Mouse (Mus musculus) neural tube, embryonic 15.5 days (tissue): Measurements from ENCODE around the gene Irx6. TPM values are rescaled to one million over a fixed set of nuclear protein-coding genes. Genes with fewer than 3 reads are reported as not detected.

Experiments used
- ATAC-seq: fragments of 200-750 bp; cut with Nextera tagmentation; 2 replicates; pipeline ENCODE4 v1.8.0; 2017; ENCODE audit warnings: mild to moderate bottlenecking, moderate TSS enrichment, moderate library complexity; ENCODE audit not compliant: low FRiP score
- H3K27ac ChIP-seq: fragments of 300-500 bp; sonication (generic); replicated peaks from 2 replicates; pipeline ENCODE4 v1.5.1; 2015; ENCODE audit warnings: mild to moderate bottlenecking, inconsistent platforms
- H3K27me3 ChIP-seq: fragments of 300-500 bp; sonication (generic); replicated peaks from 2 replicates; pipeline ENCODE4 v1.6.1; 2015; ENCODE audit warnings: inconsistent platforms
- H3K36me3 ChIP-seq: fragments of 300-500 bp; sonication (generic); 2 replicates; pipeline ENCODE4 v1.6.1; 2015; ENCODE audit warnings: inconsistent platforms
- H3K4me1 ChIP-seq: fragments of 300-500 bp; sonication (generic); 2 replicates; pipeline ENCODE4 v1.6.1; 2015; ENCODE audit warnings: inconsistent platforms
- H3K4me2 ChIP-seq: fragments of 300-500 bp; sonication (generic); 2 replicates; pipeline ENCODE4 v1.6.1; 2015; ENCODE audit warnings: inconsistent platforms, mild to moderate bottlenecking, moderate library complexity
- H3K4me3 ChIP-seq: fragments of 300-500 bp; sonication (generic); replicated peaks from 2 replicates; pipeline ENCODE4 v1.5.1; 2015; ENCODE audit warnings: mild to moderate bottlenecking, inconsistent platforms
- H3K9ac ChIP-seq: fragments of 300-500 bp; sonication (generic); replicated peaks from 2 replicates; pipeline ENCODE4 v1.6.1; 2015; ENCODE audit warnings: mild to moderate bottlenecking, inconsistent platforms
- H3K9me3 ChIP-seq: fragments of 300-500 bp; sonication (generic); replicated peaks from 2 replicates; pipeline ENCODE4 v1.6.1; 2016; ENCODE audit warnings: inconsistent platforms
- WGBS: fragments of 180-500 bp; shearing (Covaris S2); methylation state at CpG from one replicate; pipeline ENCODE4 v1.1.7; 2015; ENCODE audit warnings: mixed read lengths; 5-methylcytosine and 5-hydroxymethylcytosine counted together
- polyA plus RNA-seq: library from polyadenylated mRNA; unstranded; fragments of >200 nt; fragmentation: Nextera tagmentation; extraction: Ambion mirVana; gene quantifications from 2 replicates; pipeline ENCODE4 v1.2.1, GENCODE M21; 2015

Gene Irx6
- polyA plus RNA-seq: 1.2 and 1.3 TPM in 2 replicates

DNA sequence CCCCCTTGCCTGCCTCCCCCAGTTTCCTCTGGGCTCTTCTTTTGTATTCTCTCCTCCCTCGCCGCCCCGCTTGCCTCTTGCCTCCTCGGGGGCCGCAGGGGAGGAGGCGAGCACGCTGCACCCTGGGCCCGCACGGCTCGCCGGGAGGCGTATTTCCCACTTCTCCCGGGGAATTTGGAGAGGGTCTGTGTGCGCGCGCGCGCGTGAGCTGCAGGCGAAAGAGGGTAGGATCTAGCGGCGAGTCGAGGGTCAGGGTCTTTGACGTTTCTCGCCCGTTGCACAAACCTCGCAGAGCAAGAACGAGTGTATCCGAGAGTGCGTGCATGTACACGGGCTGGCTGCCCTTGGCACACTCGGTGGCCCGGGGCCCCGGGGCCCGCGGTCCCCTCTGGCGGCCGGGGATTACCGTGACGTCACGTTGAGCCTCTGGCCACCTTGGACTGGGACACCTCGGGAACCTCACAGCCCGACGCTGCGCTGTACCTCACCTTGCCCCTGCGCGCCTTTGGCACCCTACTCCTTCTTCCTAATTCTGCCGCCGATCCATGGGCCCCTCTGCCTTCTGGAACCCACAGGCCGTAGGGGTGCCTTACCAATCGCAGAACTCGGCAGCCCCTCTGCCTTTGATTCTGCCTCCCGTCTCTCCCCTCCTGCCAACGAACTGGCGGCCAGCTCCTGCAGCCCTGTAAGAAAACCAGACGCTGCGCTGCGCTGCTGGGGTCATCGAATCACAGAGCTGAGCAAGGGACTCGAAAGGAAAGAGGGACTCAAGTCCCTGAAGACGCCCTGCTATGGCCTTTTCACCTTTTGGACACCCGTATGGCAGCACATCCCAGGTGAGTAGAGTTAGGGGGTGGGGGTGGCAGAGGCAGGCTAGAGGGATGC is at the start of gene Irx6:
Irx6 (plus strand) TSS at position 45 of the 885 bp plus-strand sequence.
- Histone ChIP-seq H3K27me3 (peaks cover 93% of the 10 kb centered on the region), H3K4me1 (peaks cover 41% of the 10 kb centered on the region), H3K4me2 (peak within 1 kb of the TSS; percentile 84), H3K27ac (no peak within 1 kb of the TSS), H3K9ac (0 out of 2 replicates have a peak within 1 kb of the TSS, but pooled peaks have one; percentile 36), H3K9me3 (no peaks in the 10 kb centered on the region), H3K4me3 (peak within 1 kb of the TSS; percentile 40), H3K36me3 (no peaks in the 10 kb centered on the region)
- WGBS: 1% methylated on average over 59 of the region's 62 CpGs
- ATAC-seq: peak; percentile 28; the same call in 1 of the 2 replicates

DNA sequence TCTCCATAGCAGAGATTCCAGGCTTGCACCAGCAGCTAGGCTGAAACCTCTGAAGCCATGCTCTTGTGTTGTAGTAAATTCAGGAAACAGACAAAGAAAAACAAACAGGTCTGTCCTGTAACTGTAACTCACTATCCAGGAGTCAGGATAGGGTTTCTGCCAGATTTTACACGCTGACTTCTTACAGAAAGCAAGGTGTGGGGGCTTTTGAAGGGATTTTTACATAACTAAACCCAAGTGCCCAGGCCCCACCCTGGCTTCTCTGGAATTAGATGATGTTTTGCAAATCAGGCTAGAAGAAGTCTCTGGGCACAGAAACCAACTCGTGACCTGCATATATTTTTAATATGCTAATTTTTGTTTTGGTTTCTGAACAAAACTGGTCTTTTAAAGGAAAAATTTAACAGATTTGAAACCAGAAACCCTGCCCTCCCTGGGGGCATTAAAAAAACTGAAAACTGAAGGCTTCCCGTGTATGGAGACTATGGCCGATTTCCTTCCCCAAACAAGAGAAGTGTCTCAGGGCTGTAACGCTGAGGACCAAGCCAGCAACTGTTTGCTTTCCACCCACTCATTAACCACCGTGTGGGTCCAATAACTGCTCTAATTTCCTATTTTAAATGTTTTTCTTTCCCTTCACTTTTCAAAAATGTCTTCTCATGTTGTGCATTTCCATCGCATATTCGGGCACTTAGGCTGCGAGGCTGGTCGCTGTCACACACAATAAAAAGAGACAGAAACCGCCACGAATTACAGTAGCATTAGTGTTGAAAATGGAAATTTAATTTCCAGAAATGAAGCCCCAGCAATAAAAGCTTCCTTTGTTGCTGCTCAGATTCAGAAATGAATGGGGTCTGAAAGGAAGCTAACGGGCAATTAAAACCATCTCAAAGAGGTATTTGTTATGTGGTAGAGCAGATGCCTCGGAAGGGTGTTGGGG is 45.1 kb upstream of the Irx6 start:
- H3K36me3 ChIP-seq: no peaks in the 10 kb centered on the region
- no peaks in the 10 kb centered on the region for H3K27me3 ChIP-seq
- H3K4me3 ChIP-seq: no peak overlapping the region
- ATAC-seq: no peak
- H3K27ac ChIP-seq: no peak overlapping the region
- H3K4me1 ChIP-seq: no peaks in the 10 kb centered on the region; the same call in 1 of the 2 replicates
- H3K9ac ChIP-seq: no peak overlapping the region
- 49% methylated on average over 14 of the region's 14 CpGs for WGBS
- no peaks in the 10 kb centered on the region for H3K9me3 ChIP-seq
- H3K4me2 ChIP-seq: no peak overlapping the region

DNA sequence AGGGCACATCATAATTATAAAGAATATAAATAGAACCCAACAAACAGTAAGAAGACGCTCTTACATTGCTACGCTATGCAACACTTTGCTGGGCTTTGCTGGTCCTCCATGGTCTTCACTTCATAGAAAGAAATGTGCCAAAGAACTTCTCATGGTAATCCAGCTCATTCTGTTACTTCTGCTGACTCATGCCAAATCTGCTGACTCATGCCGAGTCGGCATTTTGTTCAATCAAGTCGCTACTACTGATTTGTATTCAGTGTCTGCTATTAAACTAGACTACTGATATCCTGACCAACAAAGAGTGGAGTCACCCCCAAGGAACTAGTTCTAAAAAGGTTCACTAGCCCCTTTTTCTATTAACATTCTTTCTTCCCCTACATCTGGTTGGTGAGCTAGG is 40.9 kb upstream of the Irx6 start:
- Histone ChIP-seq H3K4me1 (no peaks in the 10 kb centered on the region; the same call in 1 of the 2 replicates), H3K27me3 (no peaks in the 10 kb centered on the region), H3K9me3 (no peaks in the 10 kb centered on the region), H3K36me3 (no peaks in the 10 kb centered on the region), H3K9ac (no peak overlapping the region), H3K4me3 (no peak overlapping the region), H3K27ac (no peak overlapping the region), H3K4me2 (no peak overlapping the region)
- ATAC-seq: no peak
- WGBS: 98% methylated on average over 5 of the region's 5 CpGs

DNA sequence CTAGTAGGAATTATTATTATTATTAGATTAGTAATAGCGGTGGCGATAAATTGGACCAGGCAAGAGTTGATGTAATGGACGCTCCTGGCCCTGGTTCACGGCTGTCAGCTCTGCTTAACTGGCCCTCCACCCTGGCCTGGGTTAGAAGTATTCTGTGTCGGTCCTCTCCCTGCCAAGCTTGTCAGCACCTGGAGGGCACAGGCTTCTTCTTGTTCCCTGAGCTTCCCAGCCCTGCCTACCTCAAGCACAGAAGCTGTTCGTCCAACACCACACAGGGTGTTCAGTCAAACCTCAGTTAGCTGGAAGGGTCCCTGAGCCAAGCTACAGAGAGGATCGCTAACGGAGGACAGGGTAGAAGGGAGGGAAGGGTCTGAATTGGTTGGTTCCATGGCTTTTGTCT is 33.3 kb upstream of the Irx6 start:
- 90% methylated on average over 8 of the region's 8 CpGs for WGBS
- Histone ChIP-seq H3K36me3 (no peaks in the 10 kb centered on the region), H3K4me1 (no peaks in the 10 kb centered on the region), H3K4me2 (no peak overlapping the region), H3K4me3 (no peak overlapping the region), H3K9me3 (no peaks in the 10 kb centered on the region), H3K27me3 (no peaks in the 10 kb centered on the region), H3K9ac (no peak overlapping the region), H3K27ac (no peak overlapping the region)
- ATAC-seq: no peak

DNA sequence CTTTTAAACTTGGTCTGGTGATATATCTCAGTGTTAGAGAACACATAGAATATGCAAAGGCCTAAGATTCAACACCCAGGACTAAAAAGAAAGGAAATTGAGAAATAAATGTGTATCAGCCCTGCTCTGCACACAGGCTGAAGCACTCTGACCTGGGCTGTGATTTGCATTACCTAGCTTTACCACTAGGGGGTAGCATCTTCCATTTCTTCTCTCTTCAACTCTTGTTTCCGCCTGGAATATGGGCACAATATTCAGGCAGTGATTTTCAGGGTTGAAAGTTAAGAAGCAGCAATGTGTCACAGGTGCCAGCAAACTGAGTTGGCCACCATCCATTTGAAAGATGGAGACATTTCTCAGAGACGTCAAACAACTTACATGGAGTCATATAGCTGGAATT is 27.5 kb upstream of the Irx6 start:
- no peaks in the 10 kb centered on the region for H3K4me1 ChIP-seq
- H3K27ac ChIP-seq: no peak overlapping the region
- H3K9me3 ChIP-seq: no peaks in the 10 kb centered on the region
- H3K9ac ChIP-seq: no peak overlapping the region
- no peak for ATAC-seq
- no peaks in the 10 kb centered on the region for H3K36me3 ChIP-seq
- no peaks in the 10 kb centered on the region for H3K27me3 ChIP-seq
- no peak overlapping the region for H3K4me3 ChIP-seq
- no peak overlapping the region for H3K4me2 ChIP-seq
- 77% methylated on average over 2 of the region's 2 CpGs for WGBS

DNA sequence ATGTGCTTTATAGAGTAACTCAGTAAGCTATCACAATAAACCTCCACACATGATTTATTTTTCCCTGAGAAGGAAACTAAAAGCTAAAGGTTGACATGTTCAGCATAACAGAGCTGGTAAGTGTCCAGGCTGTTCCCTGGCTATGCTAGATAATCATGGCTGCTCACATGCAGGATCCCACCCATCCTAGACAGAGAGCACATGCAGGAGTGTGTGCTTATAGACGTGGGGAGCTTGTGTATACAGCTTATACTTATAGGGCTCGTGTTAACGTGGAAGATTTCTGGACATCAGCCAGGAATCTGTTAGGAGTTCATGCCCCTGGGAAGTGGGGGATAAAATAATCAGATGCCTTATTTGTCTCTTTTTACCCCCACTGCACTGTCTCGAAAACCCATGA is 9.9 kb upstream of the Irx6 start:
- H3K36me3 ChIP-seq: no peaks in the 10 kb centered on the region
- H3K4me2 ChIP-seq: no peak overlapping the region
- H3K9ac ChIP-seq: no peak overlapping the region
- H3K27me3 ChIP-seq: peaks cover 12% of the 10 kb centered on the region; the same call in 1 of the 2 replicates
- H3K4me1 ChIP-seq: no peaks in the 10 kb centered on the region
- no peak overlapping the region for H3K4me3 ChIP-seq
- no peak for ATAC-seq
- H3K27ac ChIP-seq: no peak overlapping the region
- H3K9me3 ChIP-seq: no peaks in the 10 kb centered on the region
- WGBS: 35% methylated on average over 4 of the region's 4 CpGs

DNA sequence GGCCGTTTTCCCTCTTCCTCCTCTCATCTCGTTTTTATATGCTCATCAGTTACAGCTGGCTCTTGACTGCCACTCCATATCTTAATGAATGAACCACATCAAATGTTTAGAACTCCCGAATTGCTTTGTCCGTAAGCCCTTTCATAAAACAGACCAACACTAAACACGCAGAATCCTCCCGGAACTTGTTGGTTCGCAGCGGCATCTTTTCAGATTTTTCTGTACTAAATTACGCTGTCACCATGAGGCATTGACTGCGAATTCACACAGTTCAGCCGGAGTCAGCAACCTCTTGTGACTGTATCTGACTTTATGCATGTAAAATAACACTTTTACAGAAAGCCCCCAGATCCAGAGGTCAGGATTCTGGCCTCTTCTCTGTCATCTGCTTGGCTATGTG is 3.9 kb upstream of the Irx6 start:
- H3K9ac ChIP-seq: no peak overlapping the region
- H3K4me3 ChIP-seq: no peak overlapping the region
- H3K27ac ChIP-seq: no peak overlapping the region
- peaks cover 61% of the 10 kb centered on the region for H3K27me3 ChIP-seq
- no peak for ATAC-seq
- no peak overlapping the region; the same call in 1 of the 2 replicates for H3K4me2 ChIP-seq
- H3K9me3 ChIP-seq: no peaks in the 10 kb centered on the region
- H3K36me3 ChIP-seq: no peaks in the 10 kb centered on the region
- H3K4me1 ChIP-seq: peaks cover 34% of the 10 kb centered on the region
- WGBS: 26% methylated on average over 11 of the region's 11 CpGs

DNA sequence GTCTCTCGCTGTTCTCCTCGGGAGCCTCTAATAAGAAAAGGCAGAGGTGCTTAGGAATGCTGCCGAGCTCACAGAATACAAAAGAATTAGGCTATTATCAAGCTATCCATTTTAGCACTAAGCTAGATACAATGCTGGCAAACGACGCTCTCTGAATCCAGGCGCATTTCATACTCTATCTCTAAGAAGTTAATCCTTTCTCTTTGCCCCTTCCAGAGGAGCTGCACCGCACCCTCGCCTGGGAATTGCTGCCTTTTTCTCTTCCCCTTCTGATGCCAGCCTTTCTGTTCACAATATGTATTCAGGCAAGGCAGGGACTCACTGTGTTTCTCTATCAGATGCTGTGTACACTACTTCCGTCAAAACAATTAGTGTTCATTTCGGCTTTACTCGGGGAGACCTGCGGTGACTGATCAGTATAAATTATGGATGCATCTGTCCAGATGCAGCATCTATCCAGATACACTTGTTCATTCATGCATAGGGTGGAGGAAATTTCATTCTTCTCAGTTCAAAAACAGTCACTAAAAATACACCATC is 3.4 kb upstream of the Irx6 start:
- no peak overlapping the region for H3K27ac ChIP-seq
- 25% methylated on average over 12 of the region's 12 CpGs for WGBS

DNA sequence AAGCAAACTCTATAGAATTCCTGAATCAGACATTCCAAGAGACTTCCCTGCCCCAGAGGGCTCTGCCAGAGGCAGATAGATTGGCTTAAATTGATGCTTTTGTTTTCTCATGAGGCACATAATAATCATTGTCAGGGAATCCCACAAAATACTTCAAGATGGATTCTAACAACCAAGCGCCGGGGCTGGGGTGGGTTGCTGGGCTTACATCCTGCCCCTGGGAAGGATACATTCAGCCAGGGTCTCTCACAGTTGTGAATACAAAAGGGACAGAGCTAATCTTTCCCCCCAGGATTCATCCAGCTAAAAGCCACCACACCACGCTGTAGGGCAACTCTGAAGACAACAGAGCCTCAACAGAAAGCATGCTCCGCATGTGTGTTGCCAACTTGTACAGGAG is 2.2 kb upstream of the Irx6 start:
- no peak for ATAC-seq
- Histone ChIP-seq H3K9me3 (no peaks in the 10 kb centered on the region), H3K36me3 (no peaks in the 10 kb centered on the region), H3K9ac (no peak overlapping the region), H3K27ac (no peak overlapping the region), H3K4me3 (no peak overlapping the region), H3K4me2 (no peak overlapping the region), H3K27me3 (peaks cover 77% of the 10 kb centered on the region), H3K4me1 (peaks cover 34% of the 10 kb centered on the region)
- 74% methylated on average over 4 of the region's 4 CpGs for WGBS

More for the DNA sequence above, 3.4 kb upstream of the Irx6 start:
- H3K4me1 ChIP-seq: peaks cover 34% of the 10 kb centered on the region
- no peaks in the 10 kb centered on the region for H3K36me3 ChIP-seq
- no peaks in the 10 kb centered on the region for H3K9me3 ChIP-seq
- H3K27me3 ChIP-seq: peaks cover 65% of the 10 kb centered on the region
- H3K4me2 ChIP-seq: no peak overlapping the region
- no peak overlapping the region for H3K4me3 ChIP-seq
- H3K9ac ChIP-seq: no peak overlapping the region
- ATAC-seq: no peak

DNA sequence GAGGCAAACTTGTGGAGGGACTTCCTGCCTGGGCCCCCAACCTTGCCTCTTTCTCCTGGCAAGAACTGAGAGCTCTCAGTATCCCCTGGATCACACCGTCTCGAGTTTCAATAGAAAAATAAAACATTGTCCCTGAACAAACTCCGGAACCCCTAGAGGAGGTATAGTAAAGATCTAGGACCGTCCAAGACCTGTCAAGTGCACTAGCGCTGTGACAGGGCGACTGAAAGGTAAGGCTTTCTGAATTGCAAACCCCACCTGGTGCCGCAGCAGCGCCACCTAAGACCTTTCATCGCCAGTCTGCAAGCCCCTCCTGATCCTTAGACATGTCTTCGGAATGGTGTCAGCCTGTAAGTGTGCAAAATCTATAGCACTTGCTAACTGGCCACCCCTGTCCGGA is 987 bp upstream of the Irx6 start:
- Histone ChIP-seq H3K9ac (no peak overlapping the region), H3K4me3 (peak overlapping the region; percentile 40; the same call in 1 of the 2 replicates), H3K9me3 (no peaks in the 10 kb centered on the region), H3K36me3 (no peaks in the 10 kb centered on the region), H3K27me3 (peaks cover 83% of the 10 kb centered on the region), H3K4me2 (peak overlapping the region; percentile 84), H3K27ac (no peak overlapping the region), H3K4me1 (peaks cover 37% of the 10 kb centered on the region)
- no peak for ATAC-seq
- 4% methylated on average over 11 of the region's 11 CpGs for WGBS

DNA sequence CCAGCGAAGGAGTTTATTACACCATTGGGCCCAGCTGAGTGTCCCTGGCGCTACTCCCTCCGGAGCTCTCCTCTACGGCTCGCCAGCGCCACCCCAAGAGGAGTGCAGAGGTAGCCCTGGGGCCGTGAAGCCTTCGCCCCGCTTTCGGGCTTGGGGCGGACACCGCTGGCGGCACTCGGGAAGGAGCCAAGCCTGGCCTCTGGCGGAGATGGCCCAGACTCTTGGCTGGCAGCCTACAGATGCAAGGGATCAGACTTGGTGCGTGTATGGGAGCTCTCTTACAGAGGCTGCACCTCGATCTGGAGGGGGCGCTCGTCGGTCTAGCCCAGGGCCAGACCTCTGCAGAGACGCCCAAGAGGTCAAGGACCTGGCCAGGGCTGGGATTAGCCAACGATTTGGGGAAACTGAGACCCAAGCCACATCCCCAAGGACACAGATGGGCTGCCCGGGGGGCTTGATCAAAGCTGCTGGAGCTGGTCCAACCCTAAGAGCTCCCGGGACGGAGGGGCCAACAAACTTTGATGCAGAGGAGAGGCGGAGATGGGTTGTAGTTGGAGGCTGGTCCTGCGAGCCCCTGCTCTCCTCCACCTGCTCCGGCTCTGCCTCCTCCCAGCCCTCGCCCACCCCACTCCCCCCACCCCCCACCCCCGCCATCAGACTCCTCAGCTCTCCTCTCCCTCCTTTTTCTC is 389 bp upstream of the Irx6 start:
- Histone ChIP-seq H3K4me3 (peak overlapping the region; percentile 40), H3K9me3 (no peaks in the 10 kb centered on the region), H3K9ac (0 out of 2 replicates have a peak overlapping the region, but pooled peaks have one; percentile 36), H3K36me3 (no peaks in the 10 kb centered on the region), H3K4me1 (peaks cover 41% of the 10 kb centered on the region), H3K27ac (no peak overlapping the region), H3K4me2 (peak overlapping the region; percentile 84), H3K27me3 (peaks cover 89% of the 10 kb centered on the region)
- WGBS: 1% methylated on average over 27 of the region's 30 CpGs
- ATAC-seq: peak; percentile 47; the same call in 1 of the 2 replicates
